Mouse (Mus musculus): ENCODE results near the gene Foxa3. TPM values are rescaled to one million over a fixed set of nuclear protein-coding genes. Genes with fewer than 3 reads are reported as not detected.
A peak's percentile ranks its signal among the peaks of the same experiment; 100 is the strongest.

The Foxa3 gene
- total and polyA plus RNA-seq, 3 experiments = not detected

- TF ChIP-seq CHD1 (IDR thresholded peaks at IDR 0.05; ENCODE audit: low read depth, low read length) (no peak), SIN3A (IDR thresholded peaks at IDR 0.05; ENCODE audit: low read length) (peak; percentile 71), RCOR1 (IDR thresholded peaks at IDR 0.05; ENCODE audit: low read depth, low read length) (no peak), ZNF384 (IDR thresholded peaks at IDR 0.05; ENCODE audit: low read depth, low read length) (no peak), MAZ (IDR thresholded peaks at IDR 0.05; ENCODE audit: low read depth, low read length) (peak; percentile 67; the same call in 1 of the 2 replicates), HCFC1 (IDR thresholded peaks at IDR 0.05; ENCODE audit: low read depth, low read length) (peak; percentile 98), POLR2AphosphoS5 (IDR thresholded peaks at IDR 0.05; ENCODE audit: borderline replicate concordance, low read depth, low read length) (no peak), E2F4 (IDR thresholded peaks at IDR 0.05; ENCODE audit: borderline replicate concordance, low read depth, low read length) (no peak), CTCF (IDR thresholded peaks at IDR 0.05 in 2 of 3, conservative IDR thresholded peaks at IDR 0.05 in 1 of 3; ENCODE audit: control insufficient read depth in 1 of 3, insufficient read depth in 1 of 3, low read depth in 2 of 3, low read length in 3 of 3, poor library complexity in 1 of 3, severe bottlenecking in 1 of 3) (no peak), MAX (IDR thresholded peaks at IDR 0.05; ENCODE audit: low read length) (no peak), NELFE (IDR thresholded peaks at IDR 0.05; ENCODE audit: low read depth, low read length) (peak; percentile 66), MYB (IDR thresholded peaks at IDR 0.05; ENCODE audit: low read depth, low read length) (no peak), CHD2 (IDR thresholded peaks at IDR 0.05; ENCODE audit: low read length) (no peak), ELF1 (IDR thresholded peaks at IDR 0.05; ENCODE audit: low read depth, low read length) (peak; percentile 97), ETS1 (IDR thresholded peaks at IDR 0.05; ENCODE audit: low read depth, low read length) (no peak), EP300 (IDR thresholded peaks at IDR 0.05; ENCODE audit: low read depth in 1 of 2, low read length in 2 of 2) (0 out of 4 replicates have a peak, but pooled peaks of 1 of the 2 experiments have one; percentile 12)
These were observed 763 bp upstream of the Foxa3 start, which contains the start of gene Sympk (continued) for GRCm38 (mm10) chr7:19024096-19024506.

DNA sequence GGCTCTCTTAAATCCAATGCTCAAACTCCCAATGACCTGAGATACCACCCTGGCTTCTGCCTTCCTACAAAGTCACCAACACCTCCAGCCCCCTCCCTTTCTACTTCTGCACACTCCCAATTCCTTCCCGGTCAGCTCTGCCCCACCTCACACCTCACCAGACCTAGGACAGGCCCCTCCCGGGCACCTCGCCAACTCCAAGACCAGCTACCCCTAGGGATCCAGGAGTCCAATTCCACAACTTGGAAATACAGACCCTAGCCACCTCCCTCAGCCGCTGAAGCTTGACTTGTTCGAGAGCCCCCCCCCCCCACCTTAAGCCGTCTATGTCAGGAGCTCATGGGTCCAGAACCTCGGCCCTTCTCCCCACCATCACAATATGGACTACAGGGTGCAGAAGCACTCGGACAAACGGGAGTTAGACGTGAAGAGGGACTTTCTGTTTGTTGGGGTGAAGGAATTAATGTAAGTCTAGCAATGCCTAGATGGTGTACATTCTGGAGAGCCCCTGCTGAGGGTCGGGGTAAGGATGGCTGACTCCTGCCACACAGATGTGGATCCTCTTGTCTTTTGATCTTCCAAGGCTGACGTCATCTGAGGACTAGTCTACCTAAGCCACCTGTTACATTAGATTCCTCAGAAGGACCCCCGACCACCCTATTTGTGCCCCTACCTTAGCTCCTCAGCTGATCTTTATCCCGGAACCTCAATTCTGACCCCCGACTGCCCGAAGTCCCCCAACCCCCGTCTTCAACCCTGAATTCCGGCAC is 964 bp downstream of the Foxa3 start:
- Histone ChIP-seq H3K4me1 (ENCODE audit: control insufficient read depth in 1 of 2, insufficient read depth in 2 of 2, low read length in 2 of 2) (peaks cover 4 to 12% of the 10 kb centered on the region in 2 experiments), H3K27ac (ENCODE audit: control insufficient read depth, low read depth, low read length) (no peak overlapping the region), H3K79me2 (ENCODE audit: control insufficient read depth, insufficient read depth, low read length, poor library complexity) (peaks cover 22% of the 10 kb centered on the region), H3K9me3 (replicated peaks; ENCODE audit: insufficient read depth, low read length) (no peaks in the 10 kb centered on the region), H3K27me3 (ENCODE audit: control insufficient read depth in 1 of 2, insufficient read depth in 2 of 2, low read length in 2 of 2) (peaks cover 2 to 6% of the 10 kb centered on the region in 2 experiments; a peak in 3 of 4 replicates), H3K36me3 (ENCODE audit: control insufficient read depth in 1 of 2, insufficient read depth in 2 of 2, low read length in 2 of 2) (peaks cover 2 to 15% of the 10 kb centered on the region in 2 experiments; a peak in 2 of 4 replicates), H3K4me3 (ENCODE audit: control insufficient read depth in 1 of 2, insufficient read depth in 1 of 2, low read depth in 2 of 2, low read length in 2 of 2) (no peak overlapping the region), H3K9ac (ENCODE audit: control insufficient read depth, low read depth, low read length, poor library complexity, severe bottlenecking) (no peak overlapping the region)
- DNase-seq (ENCODE audit: low read depth, low spot score) = no peak
- TF ChIP-seq E2F4 (IDR thresholded peaks at IDR 0.05; ENCODE audit: borderline replicate concordance, low read depth, low read length) (no peak), CHD1 (IDR thresholded peaks at IDR 0.05; ENCODE audit: low read depth, low read length) (no peak), UBTF (IDR thresholded peaks at IDR 0.05; ENCODE audit: borderline replicate concordance, insufficient read depth, low read depth, low read length) (no peak), POLR2AphosphoS5 (IDR thresholded peaks at IDR 0.05; ENCODE audit: borderline replicate concordance, low read depth, low read length) (no peak), TBP (IDR thresholded peaks at IDR 0.05; ENCODE audit: low read depth, low read length) (no peak), USF1 (IDR thresholded peaks at IDR 0.05; ENCODE audit: low read depth, low read length) (no peak), ZNF384 (IDR thresholded peaks at IDR 0.05; ENCODE audit: low read depth, low read length) (no peak), ZKSCAN1 (IDR thresholded peaks at IDR 0.05; ENCODE audit: low read depth, low read length) (no peak), NRF1 (IDR thresholded peaks at IDR 0.05; ENCODE audit: insufficient read depth, low read depth, low read length, poor library complexity, severe bottlenecking) (no peak)

All from MEL (cell line).